Mouse (Mus musculus): Measurements from ENCODE around the gene Gm45717. TPM values are rescaled to one million over a fixed set of nuclear protein-coding genes. Genes with fewer than 3 reads are reported as not detected.

The Gm45717 gene
- polyA plus RNA-seq, 2 experiments, result not detected

GRCm38 (mm10) chr7:140907697-140908096 is 48.0 kb downstream of the Gm45717 start:
- Histone ChIP-seq H3K9ac (replicated peaks) (no peak overlapping the region), H3K36me3 (replicated peaks; ENCODE audit: control insufficient read depth, insufficient read depth, low read depth) (no peaks in the 10 kb centered on the region), H3K4me2 (ENCODE audit: low read depth) (no peak overlapping the region; the same call in 1 of the 2 replicates), H3K9me3 (ENCODE audit: control insufficient read depth, low read length) (no peaks in the 10 kb centered on the region), H3K27me3 (ENCODE audit: control insufficient read depth, insufficient read depth, low read length) (no peaks in the 10 kb centered on the region), H3K4me3 (ENCODE audit: insufficient read depth in 1 of 2, low read depth in 2 of 2, low read length in 2 of 2) (no peak overlapping the region), H3K27ac (no peak overlapping the region), H3K4me1 (replicated peaks; ENCODE audit: control insufficient read depth in 2 of 2, insufficient read depth in 2 of 2, low read length in 1 of 2) (peaks cover 0 to 10% of the 10 kb centered on the region in 2 experiments; a peak in 2 of 4 replicates)
- DNase-seq (ENCODE audit: low read depth in 3 of 3, low spot score in 3 of 3) (no peak), ATAC-seq (ENCODE audit: insufficient read depth) (no peak)
- WGBS (ENCODE audit: insufficient replicate concordance), result 70% methylated on average over 7 of the region's 7 CpGs
- TF ChIP-seq EP300 (IDR thresholded peaks at IDR 0.05; ENCODE audit: low read depth) (no peak), CTCF (IDR thresholded peaks at IDR 0.05; ENCODE audit: low read depth) (peak; percentile 30; the same call in 1 of the 2 replicates)

GRCm38 (mm10) chr7:140907131-140907530 is 48.6 kb downstream of the Gm45717 start:
- Histone ChIP-seq H3K4me1 (replicated peaks; ENCODE audit: control insufficient read depth in 2 of 2, insufficient read depth in 2 of 2, low read length in 1 of 2) (peaks cover 0 to 6% of the 10 kb centered on the region in 2 experiments; a peak in 2 of 4 replicates), H3K9ac (replicated peaks) (no peak overlapping the region), H3K4me3 (ENCODE audit: insufficient read depth in 1 of 2, low read depth in 2 of 2, low read length in 2 of 2) (no peak overlapping the region), H3K27me3 (ENCODE audit: control insufficient read depth, insufficient read depth, low read length) (no peaks in the 10 kb centered on the region), H3K36me3 (replicated peaks; ENCODE audit: control insufficient read depth, insufficient read depth, low read depth) (no peaks in the 10 kb centered on the region), H3K9me3 (ENCODE audit: control insufficient read depth, low read length) (no peaks in the 10 kb centered on the region), H3K4me2 (ENCODE audit: low read depth) (peak overlapping the region; percentile 34), H3K27ac (no peak overlapping the region)
- WGBS (ENCODE audit: insufficient replicate concordance), result 67% methylated on average over 13 of the region's 13 CpGs
- no peak for DNase-seq (ENCODE audit: low read depth in 3 of 3, low spot score in 3 of 3)
- no peak for TF ChIP-seq CTCF (IDR thresholded peaks at IDR 0.05; ENCODE audit: low read depth)
- TF ChIP-seq EP300 (IDR thresholded peaks at IDR 0.05; ENCODE audit: low read depth), result no peak
- ATAC-seq (ENCODE audit: insufficient read depth), result no peak

GRCm38 (mm10) chr7:140905642-140906081 is 50.1 kb downstream of the Gm45717 start:
- no peak for TF ChIP-seq EP300 (IDR thresholded peaks at IDR 0.05; ENCODE audit: low read depth)
- no peak for TF ChIP-seq CTCF (IDR thresholded peaks at IDR 0.05; ENCODE audit: low read depth)
- H3K9me3 ChIP-seq (ENCODE audit: control insufficient read depth, low read length), result no peaks in the 10 kb centered on the region
- peaks cover 0 to 5% of the 10 kb centered on the region in 2 experiments; a peak in 1 of 4 replicates for H3K4me1 ChIP-seq (replicated peaks; ENCODE audit: control insufficient read depth in 2 of 2, insufficient read depth in 2 of 2, low read length in 1 of 2)
- no peaks in the 10 kb centered on the region for H3K27me3 ChIP-seq (ENCODE audit: control insufficient read depth, insufficient read depth, low read length)
- H3K9ac ChIP-seq (replicated peaks), result no peak overlapping the region
- no peaks in the 10 kb centered on the region for H3K36me3 ChIP-seq (replicated peaks; ENCODE audit: control insufficient read depth, insufficient read depth, low read depth)
- H3K27ac ChIP-seq, result no peak overlapping the region
- whole genome bisulfite sequencing (ENCODE audit: insufficient replicate concordance), result 28% methylated on average over 2 of the region's 2 CpGs
- peak overlapping the region in 1 of 2 experiments; percentile 22; a peak in 1 of 4 replicates for H3K4me3 ChIP-seq (ENCODE audit: insufficient read depth in 1 of 2, low read depth in 2 of 2, low read length in 2 of 2)
- ATAC-seq (ENCODE audit: insufficient read depth) (peak; percentile 41; the same call in 1 of the 2 replicates), DNase-seq (ENCODE audit: low read depth in 3 of 3, low spot score in 3 of 3) (no peak)
- no peak overlapping the region; the same call in 1 of the 2 replicates for H3K4me2 ChIP-seq (ENCODE audit: low read depth)

- ATAC-seq (ENCODE audit: insufficient read depth) (peak; percentile 14; the same call in 1 of the 2 replicates), DNase-seq (ENCODE audit: low read depth in 3 of 3, low spot score in 3 of 3) (no peak)
- TF ChIP-seq CTCF (IDR thresholded peaks at IDR 0.05; ENCODE audit: low read depth), result peak; percentile 98
- no peak for TF ChIP-seq EP300 (IDR thresholded peaks at IDR 0.05; ENCODE audit: low read depth)
- 25% methylated on average over 13 of the region's 13 CpGs for WGBS (ENCODE audit: insufficient replicate concordance)
- no peaks in the 10 kb centered on the region for H3K9me3 ChIP-seq (ENCODE audit: control insufficient read depth, low read length)
- H3K27me3 ChIP-seq (ENCODE audit: control insufficient read depth, insufficient read depth, low read length), result no peaks in the 10 kb centered on the region
- H3K27ac ChIP-seq, result no peak overlapping the region
- no peaks in the 10 kb centered on the region for H3K4me1 ChIP-seq (replicated peaks; ENCODE audit: control insufficient read depth in 2 of 2, insufficient read depth in 2 of 2, low read length in 1 of 2)
- no peaks in the 10 kb centered on the region for H3K36me3 ChIP-seq (replicated peaks; ENCODE audit: control insufficient read depth, insufficient read depth, low read depth)
- H3K4me3 ChIP-seq (ENCODE audit: insufficient read depth in 1 of 2, low read depth in 2 of 2, low read length in 2 of 2), result no peak overlapping the region
- H3K4me2 ChIP-seq (ENCODE audit: low read depth), result no peak overlapping the region
- no peak overlapping the region for H3K9ac ChIP-seq (replicated peaks)
These were observed 52.5 kb downstream of the Gm45717 start for GRCm38 (mm10) chr7:140903212-140903611.

- TF ChIP-seq EP300 (IDR thresholded peaks at IDR 0.05; ENCODE audit: low read depth), result no peak
- TF ChIP-seq CTCF (IDR thresholded peaks at IDR 0.05; ENCODE audit: low read depth), result no peak
- Histone ChIP-seq H3K27ac (no peak overlapping the region), H3K9me3 (ENCODE audit: control insufficient read depth, low read length) (no peaks in the 10 kb centered on the region), H3K4me3 (ENCODE audit: insufficient read depth in 1 of 2, low read depth in 2 of 2, low read length in 2 of 2) (no peak overlapping the region), H3K27me3 (ENCODE audit: control insufficient read depth, insufficient read depth, low read length) (no peaks in the 10 kb centered on the region), H3K4me2 (ENCODE audit: low read depth) (no peak overlapping the region), H3K4me1 (replicated peaks; ENCODE audit: control insufficient read depth in 2 of 2, insufficient read depth in 2 of 2, low read length in 1 of 2) (no peaks in the 10 kb centered on the region), H3K36me3 (replicated peaks; ENCODE audit: control insufficient read depth, insufficient read depth, low read depth) (peaks cover 6% of the 10 kb centered on the region), H3K9ac (replicated peaks) (no peak overlapping the region)
- DNase-seq (ENCODE audit: low read depth in 3 of 3, low spot score in 3 of 3), result no peak
- WGBS (ENCODE audit: insufficient replicate concordance), result 68% methylated on average over 15 of the region's 15 CpGs
- no peak for ATAC-seq (ENCODE audit: insufficient read depth)
These were observed 53.5 kb downstream of the Gm45717 start for GRCm38 (mm10) chr7:140902036-140902875.

Measured in liver, embryonic 14.5 days (tissue).